Comparison of ENCODE assay signal across 23 mouse cellular contexts in the genomic region with DNA sequence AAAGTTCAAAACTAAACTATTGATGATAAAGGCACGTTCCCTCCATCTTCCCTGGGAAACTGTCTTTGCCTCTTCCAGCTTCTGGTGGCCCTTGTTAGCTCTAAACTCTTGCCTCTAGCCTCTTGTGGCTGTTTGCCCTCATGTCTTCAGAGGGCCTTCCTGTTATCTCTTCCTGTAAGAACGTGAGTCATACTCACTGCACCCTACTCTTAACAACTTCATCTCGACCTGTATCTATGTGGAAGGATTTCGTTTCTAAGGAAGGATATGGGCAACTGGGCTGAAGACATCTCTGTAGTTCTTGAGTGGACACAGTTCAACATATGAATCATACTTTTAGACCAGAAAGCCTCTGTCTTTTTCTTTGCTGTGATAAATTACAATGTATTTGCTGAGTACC. TPM values are rescaled to one million over a fixed set of nuclear protein-coding genes. Genes with fewer than 3 reads are reported as not detected.
DNase-seq lines count a peak whose midpoint lies in the region; ATAC-seq and TF ChIP-seq lines count a peak whose summit lies in the region.
"Had no signal": no experiment of that assay in that cellular context is flagged by ENCODE, and none has a peak within 500 bp of the region (broad histone marks: within the 10 kb centered on the region; RNA-seq: fewer than 3 reads in every experiment).

No protein-coding gene starts in this region.

- no peak overlapping the region for H3K4me3 ChIP-seq in thymus, adult 2 months (ENCODE audit: control insufficient read depth, insufficient read depth, low read length)
- H3K4me3 ChIP-seq in intestine, embryonic 16.5 days (ENCODE audit: low read length) = no peak overlapping the region
- H3K4me3 ChIP-seq: forebrain, embryonic 10.5 days; forebrain, embryonic 13.5 days; hindbrain, embryonic 10.5 days; hindbrain, embryonic 13.5 days had no signal

- no peaks in the 10 kb centered on the region for H3K27me3 ChIP-seq in thymus, adult 2 months (ENCODE audit: control insufficient read depth, insufficient read depth, low read length)
- no peaks in the 10 kb centered on the region for H3K27me3 ChIP-seq in intestine, embryonic 16.5 days (replicated peaks; ENCODE audit: control insufficient read depth, insufficient read depth, low read length)
- H3K27me3 ChIP-seq: forebrain, embryonic 13.5 days; hindbrain, embryonic 13.5 days had no signal

- H3K27ac ChIP-seq in thymus, adult 2 months (ENCODE audit: control insufficient read depth, insufficient read depth, low read length) = no peak overlapping the region
- H3K27ac ChIP-seq in intestine, embryonic 16.5 days (ENCODE audit: low read length) = no peak overlapping the region
- H3K27ac ChIP-seq: forebrain, embryonic 10.5 days; forebrain, embryonic 13.5 days; hindbrain, embryonic 10.5 days; hindbrain, embryonic 13.5 days had no signal

- WGBS in thymus, adult 2 months = 35% methylated on average over 4 of the region's 4 CpGs
- 52% methylated on average over 4 of the region's 4 CpGs for WGBS in intestine, embryonic 16.5 days

- peak; percentile 51; the same call in 1 of the 2 replicates for ATAC-seq in intestine, embryonic 16.5 days
- ATAC-seq: forebrain, embryonic 13.5 days; forebrain, embryonic 16.5 days; hindbrain, embryonic 16.5 days had no signal

- H3K4me1 ChIP-seq in thymus, adult 2 months (replicated peaks; ENCODE audit: control insufficient read depth, insufficient read depth, low read length) = peaks cover 5% of the 10 kb centered on the region; the same call in 1 of the 2 replicates
- H3K4me1 ChIP-seq in intestine, embryonic 16.5 days (ENCODE audit: control insufficient read depth, insufficient read depth, low read length) = peaks cover 6% of the 10 kb centered on the region; the same call in 1 of the 2 replicates
- H3K4me1 ChIP-seq: hindbrain, embryonic 10.5 days had no signal

- no peak for TF ChIP-seq CTCF in thymus, adult 2 months (IDR thresholded peaks at IDR 0.05; ENCODE audit: borderline replicate concordance, control insufficient read depth, extremely low read depth, insufficient read depth, low read length, poor library complexity)

- no peak overlapping the region for H3K4me2 ChIP-seq in intestine, embryonic 16.5 days (ENCODE audit: low read depth, low read length)
- H3K4me2 ChIP-seq: forebrain, embryonic 13.5 days; hindbrain, embryonic 13.5 days had no signal

- intact Hi-C loops in gastrocnemius, postnatal 14 days (cut with DNase I; ENCODE audit: low total_unique reads) = no loop called here

- peak; percentile 26 for DNase-seq in thymus, postnatal 0 days (ENCODE audit: low spot score)
- no peak for DNase-seq in thymus, adult 2 months
- DNase-seq in MEL-GATA-1-ER (ENCODE audit: extremely low read depth, low read depth) = peak; percentile 1
- no peak for DNase-seq in spleen, postnatal 36 days (ENCODE audit: low spot score in 2 of 2)
- no peak for DNase-seq in gastrocnemius, postnatal 14 days
- no peak for DNase-seq in thymus, postnatal 36 days
- DNase-seq: adrenal gland, adult 2 months; adrenal gland, postnatal 14 days; cerebellum, adult 11 months; cerebellum, adult 2 months; cerebellum, adult 9-11 months; cerebellum, postnatal 25 days; gastrocnemius, postnatal 10 days; heart, adult 18-20 months; heart, postnatal 36 days; kidney, adult 11 months had no signal

- no peaks in the 10 kb centered on the region for H3K9me3 ChIP-seq in intestine, embryonic 16.5 days (ENCODE audit: control insufficient read depth, low read length)
- H3K9me3 ChIP-seq: forebrain, embryonic 10.5 days; forebrain, embryonic 13.5 days; hindbrain, embryonic 10.5 days; hindbrain, embryonic 13.5 days had no signal

- no peak overlapping the region for H3K9ac ChIP-seq in intestine, embryonic 16.5 days (ENCODE audit: low read depth, low read length)
- H3K9ac ChIP-seq: forebrain, embryonic 13.5 days; hindbrain, embryonic 13.5 days had no signal

- no peaks in the 10 kb centered on the region for H3K36me3 ChIP-seq in thymus, adult 2 months (ENCODE audit: control insufficient read depth, insufficient read depth, low read length)
- H3K36me3 ChIP-seq in intestine, embryonic 16.5 days (ENCODE audit: control insufficient read depth, insufficient read depth, low read length) = no peaks in the 10 kb centered on the region
- H3K36me3 ChIP-seq: hindbrain, embryonic 13.5 days had no signal

- no peak for TF ChIP-seq POLR2A in thymus, adult 2 months (IDR thresholded peaks at IDR 0.05; ENCODE audit: control insufficient read depth, extremely low read depth, insufficient read depth, low read length, poor library complexity)

RNA-seq across cellular contexts. Expression of a gene that starts 53.9 kb away (rescaled TPM):
- 3.0 and 4.0 TPM in 2 replicates for polyA plus RNA-seq in thymus, postnatal 0 days (2015; fragmentation: Nextera tagmentation; extraction: Ambion mirVana)
- 0.46 and 0.66 TPM in 2 replicates for polyA plus RNA-seq in thymus, adult 2 months (2012; rRNA removed)
- 5.9 and 7.0 TPM in 2 replicates for polyA plus RNA-seq in intestine, embryonic 16.5 days (2015; fragmentation: Nextera tagmentation; extraction: Ambion mirVana)
- 1 to 10 TPM in 1 of 2 experiments, under 1 TPM in 1; 0.55 to 1.1 TPM for total RNA-seq in gastrocnemius, postnatal 14 days (2021)

Comparison
In these comparisons a context has a peak if more than half of its experiments do, and no peak if none do; other contexts are left out.
1. DNase-seq: peak in thymus, postnatal 0 days (single experiment) and MEL-GATA-1-ER (single experiment); none in thymus, adult 2 months (single experiment), spleen, postnatal 36 days (0 of 2), gastrocnemius, postnatal 14 days (single experiment) and thymus, postnatal 36 days (0 of 2).